Mouse (Mus musculus) CH12.LX (cell line): ENCODE measurements around the gene Lim2. TPM values are rescaled to one million over a fixed set of nuclear protein-coding genes. Genes with fewer than 3 reads are reported as not detected.

Experiments
- polyA plus RNA-seq: library from polyadenylated mRNA; unstranded; fragments of >175 nt; gene quantifications from 2 replicates; pipeline ENCODE4 v1.2.1, GENCODE M21; 2012; ENCODE audit warnings: low read depth; ENCODE audit not compliant: insufficient read length
- total RNA-seq, 2 experiments: library from RNA; depleted of rRNA; stranded (reverse); fragments of 300-350 nt in 1 of 2; fragments of >200 nt in 1 of 2; gene quantifications; 2 replicates each; pipeline ENCODE4 v1.2.3; 2012 to 2014

Lim2 gene
- total and polyA plus RNA-seq, 3 experiments, result 0.10 TPM; not detected in 2

Other genes starting within 250 kb of the Lim2 start
- 9.8 and 10.9 TPM in 2 replicates for gene Zfp715, start 114.4 kb upstream of the Lim2 start, total RNA-seq (2012; rRNA removed)
- 17.1 and 19.1 TPM in 2 replicates for gene Zfp715, start 114.4 kb upstream of the Lim2 start, total RNA-seq (2014; rRNA removed)
- gene Zfp715, start 114.4 kb upstream of the Lim2 start, polyA plus RNA-seq, result 10.7 and 13.3 TPM in 2 replicates
- 0.25 and 0.34 TPM in 2 replicates for gene Siglecf, start 76.3 kb upstream of the Lim2 start, total RNA-seq (2012; rRNA removed)
- gene Siglecf, start 76.3 kb upstream of the Lim2 start, total RNA-seq (2014; rRNA removed), result 0.66 and 0.77 TPM in 2 replicates
- 1.3 and 1.7 TPM in 2 replicates for gene Siglecf, start 76.3 kb upstream of the Lim2 start, polyA plus RNA-seq
- 28.9 and 29.7 TPM in 2 replicates for gene Siglecg, start 19.5 kb upstream of the Lim2 start, total RNA-seq (2012; rRNA removed)
- gene Siglecg, start 19.5 kb upstream of the Lim2 start, total RNA-seq (2014; rRNA removed), result 31.2 and 34.4 TPM in 2 replicates
- gene Siglecg, start 19.5 kb upstream of the Lim2 start, polyA plus RNA-seq, result 48.5 and 58.2 TPM in 2 replicates
- 0.25 TPM in 1 of 2 replicates, not detected in the other for gene Nkg7, start 9.4 kb downstream of the Lim2 start, total RNA-seq (2012; rRNA removed)
- not detected in 2 replicates for gene Nkg7, start 9.4 kb downstream of the Lim2 start, total RNA-seq (2014; rRNA removed)
- not detected in 2 replicates for gene Nkg7, start 9.4 kb downstream of the Lim2 start, polyA plus RNA-seq
- not detected in 2 replicates for gene Cldnd2, start 13.1 kb downstream of the Lim2 start, total RNA-seq (2012; rRNA removed)
- gene Cldnd2, start 13.1 kb downstream of the Lim2 start, total RNA-seq (2014; rRNA removed), result not detected in 2 replicates
- gene Cldnd2, start 13.1 kb downstream of the Lim2 start, polyA plus RNA-seq, result not detected in 2 replicates
- 186 and 201 TPM in 2 replicates for gene Etfb, start 16.4 kb downstream of the Lim2 start, total RNA-seq (2012; rRNA removed)
- 147 and 157 TPM in 2 replicates for gene Etfb, start 16.4 kb downstream of the Lim2 start, total RNA-seq (2014; rRNA removed)
- gene Etfb, start 16.4 kb downstream of the Lim2 start, polyA plus RNA-seq, result 201 and 248 TPM in 2 replicates
- not detected in 2 replicates for gene Gm45233, start 16.5 kb downstream of the Lim2 start, total RNA-seq (2012; rRNA removed)
- 0.39 TPM in 1 of 2 replicates, not detected in the other for gene Gm45233, start 16.5 kb downstream of the Lim2 start, total RNA-seq (2014; rRNA removed)
- 0.66 TPM in 1 of 2 replicates, not detected in the other for gene Gm45233, start 16.5 kb downstream of the Lim2 start, polyA plus RNA-seq
- 0.17 TPM in 2 replicates for gene Vsig10l, start 35.5 kb downstream of the Lim2 start, total RNA-seq (2012; rRNA removed)
- gene Vsig10l, start 35.5 kb downstream of the Lim2 start, total RNA-seq (2014; rRNA removed), result 0.12 TPM in 2 replicates
- gene Vsig10l, start 35.5 kb downstream of the Lim2 start, polyA plus RNA-seq, result 0.99 and 1.8 TPM in 2 replicates
- not detected in 2 replicates for gene Iglon5, start 62.4 kb downstream of the Lim2 start, total RNA-seq (2012; rRNA removed)
- not detected in 2 replicates for gene Iglon5, start 62.4 kb downstream of the Lim2 start, total RNA-seq (2014; rRNA removed)
- gene Iglon5, start 62.4 kb downstream of the Lim2 start, polyA plus RNA-seq, result not detected in 2 replicates
- not detected in 2 replicates for gene 4931406B18Rik, start 78.3 kb downstream of the Lim2 start, total RNA-seq (2012; rRNA removed)
- gene 4931406B18Rik, start 78.3 kb downstream of the Lim2 start, total RNA-seq (2014; rRNA removed), result not detected in 2 replicates
- not detected in 2 replicates for gene 4931406B18Rik, start 78.3 kb downstream of the Lim2 start, polyA plus RNA-seq
- 0.08 TPM in 1 of 2 replicates, not detected in the other for gene Cd33, start 116.8 kb downstream of the Lim2 start, total RNA-seq (2012; rRNA removed)
- 0.09 and 0.43 TPM in 2 replicates for gene Cd33, start 116.8 kb downstream of the Lim2 start, total RNA-seq (2014; rRNA removed)
- gene Cd33, start 116.8 kb downstream of the Lim2 start, polyA plus RNA-seq, result 0.33 and 0.40 TPM in 2 replicates
- gene Zfp658, start 134.6 kb downstream of the Lim2 start, total RNA-seq (2012; rRNA removed), result 2.5 and 2.9 TPM in 2 replicates
- 3.3 and 3.4 TPM in 2 replicates for gene Zfp658, start 134.6 kb downstream of the Lim2 start, total RNA-seq (2014; rRNA removed)
- 2.0 and 2.3 TPM in 2 replicates for gene Zfp658, start 134.6 kb downstream of the Lim2 start, polyA plus RNA-seq
- gene Zfp719, start 151.9 kb downstream of the Lim2 start, total RNA-seq (2012; rRNA removed), result 5.8 and 6.6 TPM in 2 replicates
- 8.6 and 9.8 TPM in 2 replicates for gene Zfp719, start 151.9 kb downstream of the Lim2 start, total RNA-seq (2014; rRNA removed)
- 3.5 and 5.8 TPM in 2 replicates for gene Zfp719, start 151.9 kb downstream of the Lim2 start, polyA plus RNA-seq
- gene Zfp819, start 179.5 kb downstream of the Lim2 start, total RNA-seq (2012; rRNA removed), result not detected in 2 replicates
- gene Zfp819, start 179.5 kb downstream of the Lim2 start, total RNA-seq (2014; rRNA removed), result not detected in 2 replicates
- not detected in 2 replicates for gene Zfp819, start 179.5 kb downstream of the Lim2 start, polyA plus RNA-seq
- gene Ceacam18, start 207.0 kb downstream of the Lim2 start, total RNA-seq (2012; rRNA removed), result not detected in 2 replicates
- not detected in 2 replicates for gene Ceacam18, start 207.0 kb downstream of the Lim2 start, total RNA-seq (2014; rRNA removed)
- not detected in 2 replicates for gene Ceacam18, start 207.0 kb downstream of the Lim2 start, polyA plus RNA-seq
- not detected in 2 replicates for gene Siglece, start 232.5 kb downstream of the Lim2 start, total RNA-seq (2012; rRNA removed)
- 0.14 TPM in 1 of 2 replicates, not detected in the other for gene Siglece, start 232.5 kb downstream of the Lim2 start, total RNA-seq (2014; rRNA removed)
- gene Siglece, start 232.5 kb downstream of the Lim2 start, polyA plus RNA-seq, result 0.14 and 0.23 TPM in 2 replicates
- 6.9 and 7.8 TPM in 2 replicates for gene Ctu1, start 244.3 kb downstream of the Lim2 start, total RNA-seq (2012; rRNA removed)
- 7.2 TPM in 2 replicates for gene Ctu1, start 244.3 kb downstream of the Lim2 start, total RNA-seq (2014; rRNA removed)
- 5.3 and 5.5 TPM in 2 replicates for gene Ctu1, start 244.3 kb downstream of the Lim2 start, polyA plus RNA-seq